Mouse (Mus musculus) liver, postnatal 0 days (tissue): Measurements from ENCODE around the gene Olfr616.
"Not testable (repeated sequence)": the region's sequence is repeated elsewhere in the genome, so short reads cannot be mapped to it uniquely, and the experiment has no call there.

Experiments
- CTCF ChIP-seq: sonication (generic); IDR thresholded peaks from 2 replicates; pipeline ENCODE4 v1.5.1; 2016; ENCODE audit warnings: antibody characterized with exemption, low read depth
- EP300 ChIP-seq: IDR thresholded peaks from 2 replicates; pipeline ENCODE4 v1.6.1; 2016; ENCODE audit warnings: antibody characterized with exemption, low read depth, mild to moderate bottlenecking

- not testable (repeated sequence) for TF ChIP-seq CTCF, EP300
These were observed 26.3 kb downstream of the Olfr616 start, which contains the start of gene Olfr612 for GRCm38 (mm10) chr7:103542617-103543016.
